Mouse (Mus musculus): ENCODE measurements at regions not wholly inside any gene's neighbourhood (a gene's known extent, or its start where the extent isn't known, plus 50 kb on each side); places are given as distances from the start of the nearest gene placed in this dataset.
"Not testable (repeated sequence)": the region's sequence is repeated elsewhere in the genome, so short reads cannot be mapped to it uniquely, and the experiment has no call there.

- Histone ChIP-seq H3K36me3 (no peaks in the 10 kb centered on the region), H3K27ac (no peak overlapping the region), H3K9ac (no peak overlapping the region), H3K27me3 (peaks cover 6% of the 10 kb centered on the region; the same call in 1 of the 2 replicates), H3K4me3 (replicated peaks) (no peak overlapping the region), H3K4me2 (no peak overlapping the region), H3K4me1 (no peaks in the 10 kb centered on the region), H3K9me3 (replicated peaks) (no peaks in the 10 kb centered on the region)
- 88% methylated on average over 12 of the region's 12 CpGs for WGBS
- ATAC-seq (replicated peaks; ENCODE audit: low FRiP score), result no peak
Measured at GRCm38 (mm10) chr8:35160230-35160629, 605.4 kb upstream of the Gm19410 start.

GRCm38 (mm10) chr8:35162166-35162565 lies 603.4 kb upstream of the Gm19410 start:
- not testable (repeated sequence) for H3K27ac ChIP-seq; H3K27me3 ChIP-seq; H3K4me1 ChIP-seq; H3K4me2 ChIP-seq; H3K9me3 ChIP-seq (replicated peaks); ATAC-seq (replicated peaks; ENCODE audit: low FRiP score); H3K9ac ChIP-seq; H3K4me3 ChIP-seq (replicated peaks); H3K36me3 ChIP-seq
- 90% methylated on average over 4 of the region's 4 CpGs for WGBS

- Histone ChIP-seq H3K27ac (no peak overlapping the region), H3K36me3 (no peaks in the 10 kb centered on the region), H3K4me3 (replicated peaks) (no peak overlapping the region), H3K9ac (no peak overlapping the region), H3K4me1 (no peaks in the 10 kb centered on the region), H3K9me3 (replicated peaks) (no peaks in the 10 kb centered on the region), H3K4me2 (no peak overlapping the region), H3K27me3 (no peaks in the 10 kb centered on the region)
- WGBS, result 83% methylated on average over 6 of the region's 6 CpGs
- no peak for ATAC-seq (replicated peaks; ENCODE audit: low FRiP score)
Measured at GRCm38 (mm10) chr8:35166611-35167010, 599.0 kb upstream of the Gm19410 start.

- H3K36me3 ChIP-seq, result no peaks in the 10 kb centered on the region
- H3K4me2 ChIP-seq, result no peak overlapping the region
- 74% methylated on average over 13 of the region's 13 CpGs for WGBS
- no peak overlapping the region for H3K9ac ChIP-seq
- no peaks in the 10 kb centered on the region for H3K4me1 ChIP-seq
- no peak for ATAC-seq (replicated peaks; ENCODE audit: low FRiP score)
- no peaks in the 10 kb centered on the region for H3K27me3 ChIP-seq
- H3K9me3 ChIP-seq (replicated peaks), result no peaks in the 10 kb centered on the region
- no peak overlapping the region for H3K4me3 ChIP-seq (replicated peaks)
- no peak overlapping the region for H3K27ac ChIP-seq
Measured at GRCm38 (mm10) chr8:35171536-35172310, 593.9 kb upstream of the Gm19410 start.

GRCm38 (mm10) chr8:35177314-35177713 lies 588.3 kb upstream of the Gm19410 start:
- ATAC-seq (replicated peaks; ENCODE audit: low FRiP score), result no peak
- no peak overlapping the region for H3K4me2 ChIP-seq
- 72% methylated on average over 5 of the region's 5 CpGs for WGBS

GRCm38 (mm10) chr8:35180075-35180474 lies 585.5 kb upstream of the Gm19410 start:
- H3K27ac ChIP-seq, result no peak overlapping the region
- H3K4me1 ChIP-seq, result 0 out of 2 replicates have a peak, but pooled peaks cover 3% of the 10 kb centered on the region
- WGBS, result 78% methylated on average over 3 of the region's 3 CpGs
- H3K27me3 ChIP-seq, result no peaks in the 10 kb centered on the region
- no peak overlapping the region for H3K9ac ChIP-seq
- no peak overlapping the region for H3K4me2 ChIP-seq
- H3K36me3 ChIP-seq, result no peaks in the 10 kb centered on the region
- ATAC-seq (replicated peaks; ENCODE audit: low FRiP score), result no peak
- no peaks in the 10 kb centered on the region for H3K9me3 ChIP-seq (replicated peaks)
- H3K4me3 ChIP-seq (replicated peaks), result no peak overlapping the region

More at GRCm38 (mm10) chr8:35177314-35177713, 588.3 kb upstream of the Gm19410 start:
- Histone ChIP-seq H3K27ac (no peak overlapping the region), H3K9me3 (replicated peaks) (no peaks in the 10 kb centered on the region), H3K36me3 (no peaks in the 10 kb centered on the region), H3K9ac (no peak overlapping the region), H3K4me1 (0 out of 2 replicates have a peak, but pooled peaks cover 3% of the 10 kb centered on the region), H3K27me3 (no peaks in the 10 kb centered on the region), H3K4me3 (replicated peaks) (no peak overlapping the region)

GRCm38 (mm10) chr8:35182141-35182540 lies 583.4 kb upstream of the Gm19410 start:
- Histone ChIP-seq H3K27ac (no peak overlapping the region), H3K4me3 (replicated peaks) (no peak overlapping the region), H3K4me2 (no peak overlapping the region), H3K9me3 (replicated peaks) (no peaks in the 10 kb centered on the region), H3K27me3 (no peaks in the 10 kb centered on the region), H3K9ac (no peak overlapping the region), H3K36me3 (no peaks in the 10 kb centered on the region), H3K4me1 (0 out of 2 replicates have a peak, but pooled peaks cover 2% of the 10 kb centered on the region)
- no peak for ATAC-seq (replicated peaks; ENCODE audit: low FRiP score)
- WGBS, result 68% methylated on average over 4 of the region's 4 CpGs

GRCm38 (mm10) chr8:35183423-35183822 lies 582.2 kb upstream of the Gm19410 start:
- Histone ChIP-seq H3K36me3 (no peaks in the 10 kb centered on the region), H3K27ac (no peak overlapping the region), H3K9ac (no peak overlapping the region), H3K27me3 (no peaks in the 10 kb centered on the region), H3K4me2 (no peak overlapping the region), H3K9me3 (replicated peaks) (no peaks in the 10 kb centered on the region), H3K4me1 (no peaks in the 10 kb centered on the region), H3K4me3 (replicated peaks) (no peak overlapping the region)
- ATAC-seq (replicated peaks; ENCODE audit: low FRiP score), result no peak
- 93% methylated on average over 14 of the region's 14 CpGs for WGBS

- H3K27ac ChIP-seq, result no peak overlapping the region
- H3K4me1 ChIP-seq, result no peaks in the 10 kb centered on the region
- no peak overlapping the region for H3K9ac ChIP-seq
- no peaks in the 10 kb centered on the region for H3K9me3 ChIP-seq (replicated peaks)
- ATAC-seq (replicated peaks; ENCODE audit: low FRiP score), result no peak
- no peak overlapping the region for H3K4me2 ChIP-seq
- WGBS, result 86% methylated on average over 10 of the region's 10 CpGs
- H3K4me3 ChIP-seq (replicated peaks), result no peak overlapping the region
- no peaks in the 10 kb centered on the region for H3K36me3 ChIP-seq
- no peaks in the 10 kb centered on the region for H3K27me3 ChIP-seq
Measured at GRCm38 (mm10) chr8:35185165-35185564, 580.4 kb upstream of the Gm19410 start.

- H3K27ac ChIP-seq, result no peak overlapping the region
- H3K27me3 ChIP-seq, result no peaks in the 10 kb centered on the region
- 96% methylated on average over 8 of the region's 8 CpGs for WGBS
- H3K4me3 ChIP-seq (replicated peaks), result no peak overlapping the region
- no peak overlapping the region for H3K9ac ChIP-seq
- ATAC-seq (replicated peaks; ENCODE audit: low FRiP score), result no peak
- 0 out of 2 replicates have a peak, but pooled peaks cover 1% of the 10 kb centered on the region for H3K4me1 ChIP-seq
- no peak overlapping the region for H3K4me2 ChIP-seq
- no peaks in the 10 kb centered on the region for H3K9me3 ChIP-seq (replicated peaks)
- H3K36me3 ChIP-seq, result no peaks in the 10 kb centered on the region
Measured at GRCm38 (mm10) chr8:35188531-35188930, 577.1 kb upstream of the Gm19410 start.

- no peak overlapping the region for H3K27ac ChIP-seq
- H3K4me2 ChIP-seq, result no peak overlapping the region
- no peaks in the 10 kb centered on the region for H3K36me3 ChIP-seq
- no peak overlapping the region for H3K9ac ChIP-seq
- H3K4me1 ChIP-seq, result peaks cover 8% of the 10 kb centered on the region; the same call in 1 of the 2 replicates
- H3K4me3 ChIP-seq (replicated peaks), result no peak overlapping the region
- ATAC-seq (replicated peaks; ENCODE audit: low FRiP score), result no peak
- no peaks in the 10 kb centered on the region for H3K27me3 ChIP-seq
- WGBS, result 63% methylated on average over 16 of the region's 16 CpGs
- no peaks in the 10 kb centered on the region for H3K9me3 ChIP-seq (replicated peaks)
Measured at GRCm38 (mm10) chr8:35189695-35190094, 575.9 kb upstream of the Gm19410 start.

- no peaks in the 10 kb centered on the region for H3K36me3 ChIP-seq
- H3K4me2 ChIP-seq, result no peak overlapping the region
- no peak for ATAC-seq (replicated peaks; ENCODE audit: low FRiP score)
- H3K9me3 ChIP-seq (replicated peaks), result no peaks in the 10 kb centered on the region
- H3K4me3 ChIP-seq (replicated peaks), result no peak overlapping the region
- no peak overlapping the region for H3K27ac ChIP-seq
- 69% methylated on average over 3 of the region's 3 CpGs for WGBS
- H3K27me3 ChIP-seq, result no peaks in the 10 kb centered on the region
- no peak overlapping the region for H3K9ac ChIP-seq
- peaks cover 8% of the 10 kb centered on the region; the same call in 1 of the 2 replicates for H3K4me1 ChIP-seq
Measured at GRCm38 (mm10) chr8:35192515-35192914, 573.1 kb upstream of the Gm19410 start.

- no peak for ATAC-seq (replicated peaks; ENCODE audit: low FRiP score)
- Histone ChIP-seq H3K27ac (no peak overlapping the region), H3K4me1 (peaks cover 8% of the 10 kb centered on the region; the same call in 1 of the 2 replicates), H3K4me2 (no peak overlapping the region), H3K4me3 (replicated peaks) (no peak overlapping the region), H3K36me3 (no peaks in the 10 kb centered on the region), H3K27me3 (no peaks in the 10 kb centered on the region), H3K9me3 (replicated peaks) (no peaks in the 10 kb centered on the region), H3K9ac (no peak overlapping the region)
- WGBS, result 35% methylated on average over 1 of the region's 1 CpGs
Measured at GRCm38 (mm10) chr8:35193771-35194170, 571.8 kb upstream of the Gm19410 start.

Data from kidney, embryonic 15.5 days (tissue).